Mouse (Mus musculus) intestine, embryonic 15.5 days (tissue): ENCODE data around the gene Cdkn2d. TPM values are rescaled to one million over a fixed set of nuclear protein-coding genes. Genes with fewer than 3 reads are reported as not detected.

Source experiments
- ATAC-seq: fragments of 200-750 bp; cut with Nextera tagmentation; 2 replicates; pipeline ENCODE4 v1.8.0; 2017; ENCODE audit warnings: moderate TSS enrichment, moderate library complexity
- H3K27ac ChIP-seq: fragments of 300-500 bp; sonication (generic); 2 replicates; pipeline ENCODE4 v1.5.1; 2015; ENCODE audit warnings: mild to moderate bottlenecking, inconsistent platforms
- H3K27me3 ChIP-seq: fragments of 300-500 bp; sonication (generic); replicated peaks from 2 replicates; pipeline ENCODE4 v1.6.1; 2015; ENCODE audit warnings: inconsistent platforms
- H3K36me3 ChIP-seq: fragments of 300-500 bp; sonication (generic); 2 replicates; pipeline ENCODE4 v1.6.1; 2015; ENCODE audit warnings: inconsistent platforms
- H3K4me1 ChIP-seq: fragments of 300-500 bp; sonication (generic); replicated peaks from 2 replicates; pipeline ENCODE4 v1.6.1; 2015; ENCODE audit warnings: inconsistent platforms
- H3K4me2 ChIP-seq: fragments of 300-500 bp; sonication (generic); replicated peaks from 2 replicates; pipeline ENCODE4 v1.6.1; 2015; ENCODE audit warnings: mild to moderate bottlenecking, inconsistent platforms
- H3K4me3 ChIP-seq: fragments of 300-500 bp; sonication (generic); replicated peaks from 2 replicates; pipeline ENCODE4 v1.5.1; 2015; ENCODE audit warnings: inconsistent platforms
- H3K9ac ChIP-seq: fragments of 300-500 bp; sonication (generic); 2 replicates; pipeline ENCODE4 v1.6.1; 2015; ENCODE audit warnings: inconsistent platforms
- H3K9me3 ChIP-seq: fragments of 300-500 bp; sonication (generic); 2 replicates; pipeline ENCODE4 v1.6.1; 2016; ENCODE audit warnings: inconsistent platforms
- WGBS: fragments of 180-500 bp; shearing (Covaris S2); methylation state at CpG from one replicate; pipeline ENCODE4 v1.1.7; 2015; 5-methylcytosine and 5-hydroxymethylcytosine counted together
- polyA plus RNA-seq: library from polyadenylated mRNA; unstranded; fragments of >200 nt; fragmentation: Nextera tagmentation; extraction: Ambion mirVana; gene quantifications from 2 replicates; pipeline ENCODE4 v1.2.1, GENCODE M21; 2015

The Cdkn2d gene
- polyA plus RNA-seq, 1 experiment from 2014 or later, result 42.1 TPM

DNA sequence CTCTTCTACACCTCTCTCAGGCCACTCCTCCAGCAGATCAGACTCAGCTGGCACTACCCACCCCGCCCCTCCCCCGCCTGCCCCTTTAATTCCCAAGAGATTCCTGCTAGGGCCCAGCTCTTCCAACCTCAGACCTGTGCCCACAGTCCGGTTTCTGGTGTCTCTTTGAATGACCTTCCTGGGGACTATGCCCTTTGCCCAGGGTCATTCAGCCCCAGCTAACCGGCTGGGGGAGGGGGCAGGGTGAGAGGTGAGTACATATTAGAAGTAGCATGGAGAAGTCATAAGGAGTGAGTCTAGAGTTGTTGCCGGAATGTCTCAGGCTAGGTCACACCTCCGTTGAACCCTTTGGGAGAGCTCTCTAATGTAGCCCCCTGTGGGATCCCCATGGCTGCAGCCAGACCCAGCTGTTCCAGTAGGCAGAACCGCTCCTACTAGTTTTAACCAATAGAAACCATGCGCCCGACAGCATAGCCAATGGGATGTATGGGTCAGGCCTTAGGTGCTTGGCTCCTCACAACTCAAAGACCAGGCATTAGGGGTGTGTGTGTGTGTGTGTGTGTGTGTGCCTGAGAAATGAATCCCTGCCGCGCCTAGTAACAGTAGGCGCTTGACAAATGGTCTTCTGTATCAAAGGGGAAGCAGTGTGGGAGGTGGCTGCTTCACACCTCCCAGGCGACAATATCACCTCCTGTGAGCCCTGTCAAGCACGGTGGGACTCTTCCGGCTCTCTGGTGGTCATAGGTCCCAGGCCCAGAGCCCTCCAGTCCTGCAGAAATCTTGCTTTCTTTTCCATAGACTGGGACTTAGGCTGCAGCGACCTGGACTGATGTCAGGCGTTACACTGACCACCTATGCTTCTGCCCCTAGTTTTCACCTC is 41.3 kb downstream of the Cdkn2d start:
- peaks cover 13% of the 10 kb centered on the region for H3K4me1 ChIP-seq
- H3K4me3 ChIP-seq, result no peak overlapping the region
- H3K4me2 ChIP-seq, result no peak overlapping the region
- 0 out of 2 replicates have a peak, but pooled peaks have one; percentile 12 for ATAC-seq
- H3K27me3 ChIP-seq, result peaks cover 75% of the 10 kb centered on the region
- WGBS, result 20% methylated on average over 17 of the region's 17 CpGs
- H3K9ac ChIP-seq, result no peak overlapping the region
- no peaks in the 10 kb centered on the region for H3K9me3 ChIP-seq
- no peaks in the 10 kb centered on the region for H3K36me3 ChIP-seq
- H3K27ac ChIP-seq, result no peak overlapping the region

DNA sequence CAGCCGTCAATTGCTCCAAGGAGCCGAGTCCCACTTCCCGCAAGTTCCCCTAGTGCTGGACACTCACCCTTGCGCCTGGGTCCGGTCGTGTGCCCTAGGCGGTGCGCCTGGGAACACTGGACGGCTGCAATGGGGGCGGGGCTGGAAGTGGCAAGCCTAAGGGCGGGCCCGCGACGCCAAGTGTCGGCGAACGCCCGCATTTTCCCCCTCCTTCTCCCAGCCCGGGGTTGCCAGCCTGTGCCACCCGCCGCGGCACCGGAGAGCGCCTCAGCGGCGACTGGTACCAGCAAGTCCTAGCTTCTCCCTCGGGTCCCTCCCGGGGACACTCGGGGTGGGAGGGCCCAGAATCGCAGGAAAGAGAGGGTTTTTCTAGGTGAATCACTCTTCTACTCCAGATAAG is 42.9 kb downstream of the Cdkn2d start, which contains the start of gene S1pr5:
S1pr5 (minus strand) TSS at position 118 of the 400 bp plus-strand sequence.
- H3K9ac ChIP-seq, result peak within 1 kb of the TSS; percentile 6; the same call in 1 of the 2 replicates
- peaks cover 25% of the 10 kb centered on the region for H3K4me1 ChIP-seq
- no peaks in the 10 kb centered on the region for H3K9me3 ChIP-seq
- no peak within 1 kb of the TSS for H3K27ac ChIP-seq
- WGBS, result 2% methylated on average over 30 of the region's 30 CpGs
- no peaks in the 10 kb centered on the region for H3K36me3 ChIP-seq
- no peak for ATAC-seq
- H3K4me2 ChIP-seq, result peak within 1 kb of the TSS; percentile 55
- peak within 1 kb of the TSS; percentile 20 for H3K4me3 ChIP-seq
- peaks cover 90% of the 10 kb centered on the region for H3K27me3 ChIP-seq

DNA sequence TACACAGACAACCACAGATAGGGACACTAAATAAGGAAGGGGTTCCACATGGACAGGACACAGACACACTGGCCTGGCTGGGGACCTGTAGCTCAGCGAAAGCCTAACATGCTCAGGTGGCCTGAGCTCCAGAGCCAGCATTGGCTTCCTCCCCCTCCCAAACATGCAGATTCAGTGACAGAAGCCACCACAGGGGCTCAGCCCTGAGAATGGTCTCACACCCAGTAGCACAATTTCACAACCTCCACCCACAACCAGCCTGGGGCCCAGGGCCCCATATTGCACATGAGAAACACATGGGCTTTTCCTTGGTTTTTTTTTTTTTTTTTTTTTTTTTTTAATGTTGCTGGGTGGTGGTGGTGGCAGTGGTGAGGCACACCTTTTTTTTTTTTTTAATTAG is 44.9 kb downstream of the Cdkn2d start:
- Histone ChIP-seq H3K4me1 (peaks cover 25% of the 10 kb centered on the region), H3K4me2 (no peak overlapping the region), H3K36me3 (no peaks in the 10 kb centered on the region), H3K9ac (no peak overlapping the region), H3K27ac (no peak overlapping the region), H3K4me3 (no peak overlapping the region), H3K27me3 (peaks cover 81% of the 10 kb centered on the region), H3K9me3 (no peaks in the 10 kb centered on the region)
- 74% methylated on average over 1 of the region's 1 CpGs for WGBS
- ATAC-seq, result no peak

DNA sequence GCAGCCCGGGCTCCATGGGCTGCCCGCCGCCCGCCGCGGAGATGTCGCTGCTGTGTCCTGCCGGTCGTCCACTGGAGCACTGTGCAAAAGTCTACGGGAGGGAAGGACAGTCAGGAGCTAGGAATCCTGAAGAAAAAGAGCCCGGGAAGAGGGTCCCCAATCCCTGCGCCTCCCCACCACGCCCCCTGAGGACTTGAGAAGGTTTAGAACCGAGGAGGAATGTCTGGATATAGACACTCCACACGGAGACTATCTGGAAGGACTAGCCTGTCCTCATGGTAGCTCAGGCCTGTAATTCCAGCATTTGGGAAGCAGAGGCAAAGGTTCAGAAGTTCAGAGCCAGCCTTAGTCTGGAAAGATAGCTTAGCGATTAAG is 46.1 kb downstream of the Cdkn2d start:
- Histone ChIP-seq H3K4me3 (peak overlapping the region; percentile 45), H3K27me3 (peaks cover 69% of the 10 kb centered on the region), H3K9me3 (no peaks in the 10 kb centered on the region), H3K36me3 (no peaks in the 10 kb centered on the region), H3K4me2 (peak overlapping the region; percentile 93), H3K9ac (peak overlapping the region; percentile 39), H3K27ac (no peak overlapping the region), H3K4me1 (peaks cover 25% of the 10 kb centered on the region)
- no peak for ATAC-seq
- 3% methylated on average over 16 of the region's 16 CpGs for WGBS

GRCm38 (mm10) chr9:21244428-21245112 is 46.6 kb downstream of the Cdkn2d start:
- H3K27me3 ChIP-seq, result peaks cover 63% of the 10 kb centered on the region
- H3K4me2 ChIP-seq, result peak overlapping the region; percentile 93
- peak overlapping the region; percentile 39 for H3K9ac ChIP-seq
- H3K36me3 ChIP-seq, result no peaks in the 10 kb centered on the region
- H3K4me1 ChIP-seq, result peaks cover 26% of the 10 kb centered on the region
- ATAC-seq, result peak; percentile 44
- H3K9me3 ChIP-seq, result no peaks in the 10 kb centered on the region
- peak overlapping the region; percentile 45 for H3K4me3 ChIP-seq
- WGBS, result 1% methylated on average over 72 of the region's 72 CpGs
- H3K27ac ChIP-seq, result no peak overlapping the region

DNA sequence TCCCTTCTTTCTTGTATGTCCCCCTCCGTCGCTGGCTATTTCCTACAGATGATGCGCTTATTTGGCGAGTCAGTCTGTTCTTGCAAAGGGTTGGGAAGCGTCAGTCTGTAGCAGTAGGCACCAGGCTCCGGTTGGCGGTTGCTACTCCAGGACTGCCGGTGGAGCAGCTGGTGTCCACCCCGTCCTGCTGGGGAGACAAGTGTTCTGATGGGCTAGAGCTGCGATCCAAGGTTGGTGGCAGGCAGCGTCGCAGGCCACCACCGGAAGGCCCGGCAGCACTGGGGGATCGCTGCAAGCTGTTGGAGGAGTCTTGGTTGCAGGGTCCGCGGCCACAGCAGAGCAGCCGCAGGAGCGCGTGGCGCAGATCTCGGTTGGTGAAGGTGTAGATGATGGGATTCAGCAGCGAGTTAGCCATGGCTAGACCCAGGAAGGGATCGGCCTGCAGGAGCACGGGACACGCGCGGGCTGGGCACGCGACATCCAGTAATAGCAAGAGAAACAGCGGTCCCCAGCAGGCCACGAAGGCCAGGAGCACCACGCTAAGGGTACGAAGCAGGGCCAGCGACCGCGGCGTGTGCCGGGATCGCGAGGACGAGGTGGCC is 47.3 kb downstream of the Cdkn2d start:
- H3K4me3 ChIP-seq, result peak overlapping the region; percentile 45
- peaks cover 57% of the 10 kb centered on the region for H3K27me3 ChIP-seq
- H3K27ac ChIP-seq, result no peak overlapping the region
- H3K4me2 ChIP-seq, result peak overlapping the region; percentile 93
- H3K9me3 ChIP-seq, result no peaks in the 10 kb centered on the region
- peaks cover 28% of the 10 kb centered on the region for H3K4me1 ChIP-seq
- H3K9ac ChIP-seq, result peak overlapping the region; percentile 39
- WGBS, result 13% methylated on average over 42 of the region's 42 CpGs
- no peaks in the 10 kb centered on the region for H3K36me3 ChIP-seq
- ATAC-seq, result no peak

- no peak for ATAC-seq
- H3K4me3 ChIP-seq, result no peak overlapping the region
- H3K4me2 ChIP-seq, result no peak overlapping the region
- H3K27me3 ChIP-seq, result peaks cover 36% of the 10 kb centered on the region
- no peak overlapping the region for H3K9ac ChIP-seq
- H3K9me3 ChIP-seq, result no peaks in the 10 kb centered on the region
- H3K27ac ChIP-seq, result no peak overlapping the region
- WGBS, result 8% methylated on average over 11 of the region's 11 CpGs
- H3K36me3 ChIP-seq, result no peaks in the 10 kb centered on the region
- peaks cover 35% of the 10 kb centered on the region for H3K4me1 ChIP-seq
Observed at GRCm38 (mm10) chr9:21241343-21241742, 49.9 kb downstream of the Cdkn2d start.

- Histone ChIP-seq H3K27ac (peak overlapping the region; percentile 93; the same call in 1 of the 2 replicates), H3K4me2 (peak overlapping the region; percentile 76), H3K36me3 (0 out of 2 replicates have a peak, but pooled peaks cover 3% of the 10 kb centered on the region), H3K27me3 (peaks cover 17% of the 10 kb centered on the region), H3K9ac (peak overlapping the region; percentile 98), H3K9me3 (no peaks in the 10 kb centered on the region), H3K4me3 (peak overlapping the region; percentile 97), H3K4me1 (peaks cover 29% of the 10 kb centered on the region)
- ATAC-seq, result peak; percentile 16; the same call in 1 of the 2 replicates
- 30% methylated on average over 4 of the region's 4 CpGs for WGBS
Observed at GRCm38 (mm10) chr9:21239465-21239848, 51.8 kb downstream of the Cdkn2d start.

DNA sequence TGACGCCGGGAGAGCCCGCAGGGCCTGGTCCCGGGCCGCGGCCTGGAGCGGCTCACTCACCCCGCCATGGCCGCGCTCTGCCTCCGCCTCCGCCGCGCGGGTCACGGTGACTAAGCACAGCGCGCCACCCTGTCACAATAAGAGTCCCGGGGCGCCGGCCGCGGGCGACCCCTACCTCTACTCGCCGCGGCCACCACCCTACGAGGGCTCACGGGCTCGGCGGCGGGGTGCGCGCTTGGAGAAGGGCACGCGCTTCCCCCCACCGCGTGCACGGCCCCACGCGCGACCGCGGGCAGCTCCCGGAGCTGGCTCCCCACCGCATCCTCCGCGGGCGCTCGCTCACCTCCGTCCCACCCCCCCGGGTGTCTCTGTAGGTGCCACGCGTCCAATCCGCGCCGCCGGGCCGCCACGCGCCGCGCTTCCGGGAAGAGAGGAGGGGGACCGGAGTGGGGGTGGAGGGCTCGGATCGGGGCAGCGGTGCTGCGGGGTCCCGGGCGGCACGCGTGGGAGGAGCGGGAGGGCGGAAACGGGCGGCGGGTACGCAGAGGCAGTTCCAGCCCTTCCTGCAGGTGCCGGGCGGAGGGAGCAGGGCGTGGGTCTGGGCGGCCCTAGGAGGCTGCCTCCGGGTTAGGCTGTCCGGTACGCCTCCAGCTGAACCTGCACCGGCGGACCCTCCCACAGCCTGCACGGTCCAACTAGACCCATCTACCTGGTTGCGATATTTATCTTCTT is 52.3 kb downstream of the Cdkn2d start, which contains the start of gene Keap1:
Keap1 (minus strand) TSS at position 629 of the 732 bp plus-strand sequence.
- peak within 1 kb of the TSS; percentile 93 for H3K27ac ChIP-seq
- H3K4me2 ChIP-seq, result peak within 1 kb of the TSS; percentile 76
- WGBS, result under 1% methylated on average over 82 of the region's 90 CpGs
- H3K27me3 ChIP-seq, result peaks cover 12% of the 10 kb centered on the region
- peak within 1 kb of the TSS; percentile 97 for H3K4me3 ChIP-seq
- H3K36me3 ChIP-seq, result 0 out of 2 replicates have a peak, but pooled peaks cover 3% of the 10 kb centered on the region
- peak within 1 kb of the TSS; percentile 98 for H3K9ac ChIP-seq
- H3K4me1 ChIP-seq, result peaks cover 23% of the 10 kb centered on the region
- peak; percentile 91 for ATAC-seq
- H3K9me3 ChIP-seq, result no peaks in the 10 kb centered on the region
